Mouse (Mus musculus) cerebellum, postnatal 10 days (tissue): ENCODE results near the gene Ttll11.
A peak's percentile ranks its signal among the peaks of the same experiment; 100 is the strongest.

Experiments
- DNase-seq, 2 experiments: peaks; one replicate each; pipeline ENCODE4 v3.0.0; 2021; ENCODE audit warnings: mixed read lengths in 2 of 2

The Ttll11 gene

GRCm38 (mm10) chr2:35898425-35899134 lies 81.1 kb downstream of the Ttll11 start:
- no peak for DNase-seq

- no peak for DNase-seq
Observed at GRCm38 (mm10) chr2:35897125-35897524, 82.6 kb downstream of the Ttll11 start.

- no peak for DNase-seq
Observed at GRCm38 (mm10) chr2:35894512-35894911, 85.2 kb downstream of the Ttll11 start.

GRCm38 (mm10) chr2:35890635-35891034 lies 89.1 kb downstream of the Ttll11 start:
- no peak for DNase-seq

GRCm38 (mm10) chr2:35889776-35890175 lies 89.9 kb downstream of the Ttll11 start:
- DNase-seq, result no peak

GRCm38 (mm10) chr2:35884296-35884695 lies 95.4 kb downstream of the Ttll11 start:
- no peak for DNase-seq

- DNase-seq, result no peak
Observed at GRCm38 (mm10) chr2:35882336-35882987, 97.3 kb downstream of the Ttll11 start.

- DNase-seq, result no peak
Observed at GRCm38 (mm10) chr2:35881896-35882295, 97.8 kb downstream of the Ttll11 start.

- DNase-seq, result no peak
Observed at GRCm38 (mm10) chr2:35880362-35880761, 99.4 kb downstream of the Ttll11 start.

GRCm38 (mm10) chr2:35879887-35880286 lies 99.8 kb downstream of the Ttll11 start:
- no peak for DNase-seq

GRCm38 (mm10) chr2:35878506-35878905 lies 101.2 kb downstream of the Ttll11 start:
- no peak for DNase-seq

GRCm38 (mm10) chr2:35875572-35875971 lies 104.1 kb downstream of the Ttll11 start:
- DNase-seq, result no peak

GRCm38 (mm10) chr2:35874421-35874820 lies 105.3 kb downstream of the Ttll11 start:
- DNase-seq, result no peak

- peak; percentile 41 to 50 for DNase-seq
Observed at GRCm38 (mm10) chr2:35869165-35869564, 110.5 kb downstream of the Ttll11 start.

- DNase-seq, result no peak
Observed at GRCm38 (mm10) chr2:35863284-35863683, 116.4 kb downstream of the Ttll11 start.

GRCm38 (mm10) chr2:35861185-35861584 lies 118.5 kb downstream of the Ttll11 start:
- DNase-seq, result no peak

GRCm38 (mm10) chr2:35860394-35860744 lies 119.3 kb downstream of the Ttll11 start:
- DNase-seq, result no peak

GRCm38 (mm10) chr2:35859708-35860393 lies 119.9 kb downstream of the Ttll11 start:
- no peak for DNase-seq

- DNase-seq, result no peak
Observed at GRCm38 (mm10) chr2:35858281-35858680, 121.4 kb downstream of the Ttll11 start.

GRCm38 (mm10) chr2:35856901-35857300 lies 122.8 kb downstream of the Ttll11 start:
- no peak for DNase-seq

- DNase-seq, result peak; percentile 48
Observed at GRCm38 (mm10) chr2:35854877-35855276, 124.8 kb downstream of the Ttll11 start.

GRCm38 (mm10) chr2:35852971-35853370 lies 126.7 kb downstream of the Ttll11 start:
- DNase-seq, result no peak

- no peak for DNase-seq
Observed at GRCm38 (mm10) chr2:35852164-35852509, 127.6 kb downstream of the Ttll11 start.
